Mouse (Mus musculus) spleen, postnatal 36 days (tissue): ENCODE data around the gene Spg11.

Experiments
- DNase-seq, 2 experiments: peaks; one replicate each; pipeline ENCODE4 v3.0.0; 2022; ENCODE audit warnings: low spot score in 2 of 2, mixed read lengths in 1 of 2

Spg11 gene

GRCm38 (mm10) chr2:122117961-122118958 lies at the start of gene Spg11:
Gene Spg11 (minus strand): TSS chr2:122118386.
- DNase-seq: peak; percentile 97 to 98

- no peak for DNase-seq
Observed at GRCm38 (mm10) chr2:122164293-122164692, 46.1 kb upstream of the Spg11 start.

- DNase-seq: no peak
Observed at GRCm38 (mm10) chr2:122163430-122164195, 45.4 kb upstream of the Spg11 start.

GRCm38 (mm10) chr2:122162529-122162928 lies 44.3 kb upstream of the Spg11 start:
- DNase-seq: no peak

- DNase-seq: no peak
Observed at GRCm38 (mm10) chr2:122161542-122161941, 43.4 kb upstream of the Spg11 start.

- DNase-seq: peak; percentile 71 to 77
Observed at GRCm38 (mm10) chr2:122160680-122161079, 42.5 kb upstream of the Spg11 start, which contains the start of gene Trim69. Gene Trim69 (plus strand): TSS chr2:122160700.

GRCm38 (mm10) chr2:122159667-122160066 lies 41.5 kb upstream of the Spg11 start:
- DNase-seq: no peak

GRCm38 (mm10) chr2:122158362-122158802 lies 40.2 kb upstream of the Spg11 start:
- DNase-seq: no peak

GRCm38 (mm10) chr2:122157561-122157960 lies 39.4 kb upstream of the Spg11 start:
- DNase-seq: no peak

- DNase-seq: peak; percentile 36 to 58
Observed at GRCm38 (mm10) chr2:122156051-122156700, 38.0 kb upstream of the Spg11 start.

- no peak for DNase-seq
Observed at GRCm38 (mm10) chr2:122155292-122155691, 37.1 kb upstream of the Spg11 start.

GRCm38 (mm10) chr2:122154479-122154878 lies 36.3 kb upstream of the Spg11 start:
- DNase-seq: no peak

GRCm38 (mm10) chr2:122153681-122154365 lies 35.6 kb upstream of the Spg11 start:
- DNase-seq: no peak

GRCm38 (mm10) chr2:122152850-122153249 lies 34.7 kb upstream of the Spg11 start:
- no peak for DNase-seq

GRCm38 (mm10) chr2:122151221-122151620 lies 33.0 kb upstream of the Spg11 start:
- no peak for DNase-seq

GRCm38 (mm10) chr2:122149716-122150115 lies 31.5 kb upstream of the Spg11 start:
- no peak for DNase-seq

GRCm38 (mm10) chr2:122149316-122149715 lies 31.1 kb upstream of the Spg11 start:
- no peak for DNase-seq

GRCm38 (mm10) chr2:122148242-122148917 lies 30.2 kb upstream of the Spg11 start:
- peak; percentile 86 to 88 for DNase-seq

GRCm38 (mm10) chr2:122147508-122148241 lies 29.5 kb upstream of the Spg11 start, which contains the start of gene B2m:
Gene B2m (plus strand): TSS chr2:122147686.
- DNase-seq: peak; percentile 94 to 96

- DNase-seq: peak; percentile 20 to 53
Observed at GRCm38 (mm10) chr2:122146687-122147086, 28.5 kb upstream of the Spg11 start.
